Mouse (Mus musculus) heart, adult 2 months (tissue): ENCODE data around the gene Pnmal1.

Experiments
- CTCF ChIP-seq: fragments of 200-600 bp; IDR thresholded peaks from 2 replicates; pipeline ENCODE4 v1.8.1; 2022; ENCODE audit warnings: antibody characterized with exemption, mild to moderate bottlenecking, moderate library complexity
- POLR2A ChIP-seq: fragments of 200-500 bp; IDR thresholded peaks from 2 replicates; pipeline ENCODE4 v1.6.1; 2011; ENCODE audit warnings: mild to moderate bottlenecking, low read depth, low read length, control low read depth; ENCODE audit not compliant: insufficient read depth

DNA sequence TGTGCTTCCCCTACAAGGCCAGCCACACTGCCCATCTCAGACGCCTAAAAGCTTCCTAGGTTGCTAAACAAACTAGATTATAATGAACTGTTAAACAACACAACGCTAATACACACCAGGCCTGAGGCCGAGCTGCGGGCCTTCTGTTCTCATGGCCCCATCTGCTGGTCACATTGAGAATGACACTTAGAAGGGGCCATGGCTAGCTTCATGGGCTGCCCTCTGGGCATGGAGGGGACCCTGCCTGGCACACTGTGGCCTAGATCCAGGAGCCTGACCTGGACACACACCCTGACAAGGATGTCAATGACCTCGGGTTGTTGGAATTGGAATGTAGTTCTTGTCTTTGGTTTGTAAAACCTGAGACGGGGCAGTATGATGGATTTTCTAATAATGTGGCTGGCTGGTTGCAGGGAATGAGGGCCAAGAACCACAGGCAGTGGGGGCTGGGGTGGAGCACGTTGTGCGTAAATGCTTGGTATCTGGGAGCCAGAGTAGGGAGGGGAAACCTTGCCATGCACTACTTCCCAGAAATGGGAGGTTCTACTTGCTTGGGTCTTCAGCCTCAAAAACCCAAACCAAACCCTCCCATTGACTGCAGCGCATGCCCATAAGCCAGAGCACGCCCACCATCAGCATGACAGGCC, 45.5 kb upstream of the Pnmal1 start:
- TF ChIP-seq CTCF: peak; percentile 99
- no peak for TF ChIP-seq POLR2A
